Mouse (Mus musculus): ENCODE results near the gene Slc36a3.

- no peak for TF ChIP-seq CTCF (IDR thresholded peaks at IDR 0.05)
- no peak for TF ChIP-seq POLR2A (IDR thresholded peaks at IDR 0.05; ENCODE audit: insufficient read depth, low read depth, low read length)
- no peak for TF ChIP-seq EP300 (IDR thresholded peaks at IDR 0.05; ENCODE audit: insufficient read depth, low read depth, low read length)
Measured at GRCm38 (mm10) chr11:55126663-55127062, 24.8 kb downstream of the Slc36a3 start.
